Mouse (Mus musculus) CH12.LX (cell line): ENCODE results near the gene Ogfod2.

Experiments
- CHD2 ChIP-seq: IDR thresholded peaks from 2 replicates; pipeline ENCODE4 v1.6.1; 2011; ENCODE audit warnings: low read length, improper control_type of control experiment
- CTCF ChIP-seq, 2 experiments: IDR thresholded peaks in 1 of 2; conservative IDR thresholded peaks in 1 of 2; 2 replicates each; pipeline ENCODE4 v1.5.1; 2011 to 2012; ENCODE audit warnings: low read depth in 2 of 2, low read length in 2 of 2, improper control_type of control experiment in 1 of 2, inconsistent platforms in 1 of 2, mild to moderate bottlenecking in 1 of 2, moderate library complexity in 1 of 2
- EP300 ChIP-seq: IDR thresholded peaks from 2 replicates; pipeline ENCODE4 v1.6.1; 2011; ENCODE audit warnings: low read length, improper control_type of control experiment
- MAX ChIP-seq: IDR thresholded peaks from 2 replicates; pipeline ENCODE4 v1.6.1; 2011; ENCODE audit warnings: low read length, improper control_type of control experiment
- MXI1 ChIP-seq: IDR thresholded peaks from 2 replicates; pipeline ENCODE4 v1.6.1; 2011; ENCODE audit warnings: mild to moderate bottlenecking, low read depth, low read length, improper control_type of control experiment
- NRF1 ChIP-seq: IDR thresholded peaks from 2 replicates; pipeline ENCODE4 v1.6.1; 2014; ENCODE audit warnings: low read depth, mild to moderate bottlenecking, inconsistent platforms, low read length, improper control_type of control experiment, moderate library complexity
- POLR2A ChIP-seq: IDR thresholded peaks from 2 replicates; pipeline ENCODE4 v1.6.1; 2011; ENCODE audit warnings: low read depth, mild to moderate bottlenecking, improper control_type of control experiment, low read length
- RCOR1 ChIP-seq: conservative IDR thresholded peaks from 2 replicates; pipeline ENCODE4 v1.6.1; 2012; ENCODE audit warnings: low read depth, mild to moderate bottlenecking, inconsistent platforms, low read length, improper control_type of control experiment
- TCF12 ChIP-seq: IDR thresholded peaks from 2 replicates; pipeline ENCODE4 v1.6.1; 2014; ENCODE audit warnings: low read depth, mild to moderate bottlenecking, inconsistent platforms, low read length, improper control_type of control experiment
- USF1 ChIP-seq: IDR thresholded peaks from 2 replicates; pipeline ENCODE4 v1.6.1; 2014; ENCODE audit warnings: low read depth, mild to moderate bottlenecking, inconsistent platforms, low read length, improper control_type of control experiment
- ZNF384 ChIP-seq: IDR thresholded peaks from 2 replicates; pipeline ENCODE4 v1.6.1; 2012; ENCODE audit warnings: low read depth, low read length, improper control_type of control experiment, inconsistent platforms

- TF ChIP-seq MXI1 = no peak
- peak; percentile 58 to 82 for TF ChIP-seq CTCF (conservative IDR thresholded peaks at IDR 0.05 in 1 of 2, IDR thresholded peaks at IDR 0.05 in 1 of 2; ENCODE audit: low read depth in 2 of 2, low read length in 2 of 2)
- no peak for TF ChIP-seq CHD2
- TF ChIP-seq TCF12 = no peak
- no peak for TF ChIP-seq EP300
- no peak for TF ChIP-seq ZNF384
- no peak for TF ChIP-seq NRF1
- no peak for TF ChIP-seq POLR2A
- TF ChIP-seq RCOR1 = no peak
- TF ChIP-seq USF1 = no peak
- TF ChIP-seq MAX = no peak
Measured at GRCm38 (mm10) chr5:124162577-124162976, 50.5 kb downstream of the Ogfod2 start.
